Mouse (Mus musculus): ENCODE data around the gene Socs3.

- TF ChIP-seq POLR2A (IDR thresholded peaks at IDR 0.05; ENCODE audit: control insufficient read depth, extremely low read depth, insufficient read depth, low read length, poor library complexity) = no peak
- TF ChIP-seq CTCF (IDR thresholded peaks at IDR 0.05; ENCODE audit: borderline replicate concordance, control insufficient read depth, extremely low read depth, insufficient read depth, low read length, poor library complexity) = no peak
These were observed 11.7 kb downstream of the Socs3 start for GRCm38 (mm10) chr11:117958197-117958596.

All from thymus, adult 2 months (tissue).